Mouse (Mus musculus) testis, adult 2 months (tissue): ENCODE measurements around the gene Tlcd1.

Experiments
- CTCF ChIP-seq: fragments of 200-500 bp; IDR thresholded peaks from 2 replicates; pipeline ENCODE4 v1.5.1; 2012; ENCODE audit warnings: low read depth, mild to moderate bottlenecking, inconsistent platforms, low read length, moderate library complexity; ENCODE audit not compliant: control insufficient read depth, insufficient read depth, insufficient replicate concordance
- POLR2A ChIP-seq: fragments of 200-500 bp; IDR thresholded peaks from 2 replicates; pipeline ENCODE4 v1.6.1; 2012; ENCODE audit warnings: low read depth, mild to moderate bottlenecking, inconsistent platforms, low read length, moderate library complexity; ENCODE audit not compliant: control insufficient read depth

DNA sequence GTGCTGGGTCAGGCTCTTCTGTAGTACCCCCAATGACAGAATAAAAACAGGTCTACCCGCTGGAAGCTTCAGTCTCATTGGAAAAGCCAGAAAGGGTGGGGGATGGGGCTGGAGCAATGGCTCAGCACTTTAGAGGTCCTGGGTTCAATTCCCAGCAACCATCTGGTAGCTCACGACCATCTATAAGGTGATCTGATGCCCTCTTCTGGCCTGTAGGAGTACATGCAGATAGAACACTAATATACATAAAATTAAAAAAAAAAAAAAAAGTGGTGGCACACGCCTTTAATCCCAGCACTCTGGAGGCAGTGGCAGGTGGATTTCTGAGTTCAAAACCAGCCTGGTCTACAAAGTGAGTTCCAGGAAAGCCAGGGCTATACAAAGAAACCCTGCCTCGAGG is 5.2 kb upstream of the Tlcd1 start:
- no peak for TF ChIP-seq POLR2A
- TF ChIP-seq CTCF = no peak
